Mouse (Mus musculus): ENCODE results near the gene Gfra4.
A peak's percentile ranks its signal among the peaks of the same experiment; 100 is the strongest.

- TF ChIP-seq CTCF (IDR thresholded peaks at IDR 0.05; ENCODE audit: low read depth) (no peak), EP300 (IDR thresholded peaks at IDR 0.05; ENCODE audit: low read depth) (peak; percentile 62)
These were observed 9.2 kb upstream of the Gfra4 start for GRCm38 (mm10) chr2:131052043-131052442.

Data from liver, embryonic 14.5 days (tissue).